Mouse (Mus musculus): ENCODE measurements at regions not wholly inside any gene's neighbourhood (a gene's known extent, or its start where the extent isn't known, plus 50 kb on each side); places are given as distances from the start of the nearest gene placed in this dataset.

DNA sequence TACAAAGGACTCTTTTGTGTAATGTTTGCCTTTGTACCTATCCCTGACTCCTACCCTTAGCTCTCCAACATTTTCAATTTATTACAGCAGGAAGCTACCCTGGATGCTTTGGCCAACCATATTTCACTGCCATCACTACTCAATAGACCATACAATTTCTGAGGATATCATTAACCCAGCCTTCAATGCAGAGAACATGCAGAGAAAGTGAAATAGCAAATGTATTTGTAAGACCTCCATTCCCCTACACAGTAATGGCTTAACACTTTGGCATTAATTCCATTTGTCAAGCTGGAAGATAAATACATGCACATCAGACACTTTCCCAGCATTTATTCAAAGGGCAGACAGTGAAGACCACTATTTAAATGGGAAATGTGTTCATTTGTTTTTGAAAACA is 661.9 kb upstream of the Tenm2 start:
- Histone ChIP-seq H3K4me3 (no peak overlapping the region), H3K27me3 (ENCODE audit: control insufficient read depth, insufficient read depth, insufficient read length) (no peaks in the 10 kb centered on the region), H3K4me2 (ENCODE audit: low read depth) (no peak overlapping the region), H3K79me2 (ENCODE audit: control insufficient read depth, insufficient read depth) (no peaks in the 10 kb centered on the region), H3K36me3 (ENCODE audit: control insufficient read depth, insufficient read depth) (no peaks in the 10 kb centered on the region), H3ac (ENCODE audit: control insufficient read depth, insufficient read length) (no peak overlapping the region)
- TF ChIP-seq MYOG (IDR thresholded peaks at IDR 0.05; ENCODE audit: control insufficient read depth in 1 of 3, insufficient read depth in 1 of 3, insufficient read length in 2 of 3, low read depth in 2 of 3) (no peak), REST (IDR thresholded peaks at IDR 0.05; ENCODE audit: insufficient read depth, insufficient read length) (no peak), SRF (IDR thresholded peaks at IDR 0.05; ENCODE audit: control insufficient read depth, insufficient read length, low read depth) (no peak), POLR2AphosphoS2 (IDR thresholded peaks at IDR 0.05; ENCODE audit: insufficient read length, low read depth) (no peak), TCF3 (IDR thresholded peaks at IDR 0.05; ENCODE audit: insufficient read length, low read depth) (no peak)

GRCm38 (mm10) chr11:37882717-37883116 is 647.0 kb upstream of the Tenm2 start:
- Histone ChIP-seq H3ac (ENCODE audit: control insufficient read depth, insufficient read length) (no peak overlapping the region), H3K36me3 (ENCODE audit: control insufficient read depth, insufficient read depth) (no peaks in the 10 kb centered on the region), H3K4me2 (ENCODE audit: low read depth) (no peak overlapping the region), H3K27me3 (ENCODE audit: control insufficient read depth, insufficient read depth, insufficient read length) (no peaks in the 10 kb centered on the region), H3K79me2 (ENCODE audit: control insufficient read depth, insufficient read depth) (no peaks in the 10 kb centered on the region), H3K4me3 (no peak overlapping the region)
- no peak for TF ChIP-seq MYOG (IDR thresholded peaks at IDR 0.05; ENCODE audit: control insufficient read depth in 1 of 3, insufficient read depth in 1 of 3, insufficient read length in 2 of 3, low read depth in 2 of 3)
- no peak for TF ChIP-seq TCF12 (IDR thresholded peaks at IDR 0.05; ENCODE audit: insufficient read depth, poor library complexity, severe bottlenecking)
- no peak for TF ChIP-seq POLR2A (IDR thresholded peaks at IDR 0.05; ENCODE audit: insufficient read length, low read depth)
- no peak for TF ChIP-seq TCF3 (IDR thresholded peaks at IDR 0.05; ENCODE audit: insufficient read length, low read depth)

- Histone ChIP-seq H3K79me2 (ENCODE audit: control insufficient read depth, insufficient read depth) (no peaks in the 10 kb centered on the region), H3K36me3 (ENCODE audit: control insufficient read depth, insufficient read depth) (no peaks in the 10 kb centered on the region), H3K4me2 (ENCODE audit: low read depth) (no peak overlapping the region), H3K27me3 (ENCODE audit: control insufficient read depth, insufficient read depth, insufficient read length) (no peaks in the 10 kb centered on the region), H3ac (ENCODE audit: control insufficient read depth, insufficient read length) (no peak overlapping the region), H3K4me3 (no peak overlapping the region)
- no peak for TF ChIP-seq CEBPB (IDR thresholded peaks at IDR 0.05; ENCODE audit: insufficient read depth, poor library complexity, severe bottlenecking)
- TF ChIP-seq SRF (IDR thresholded peaks at IDR 0.05; ENCODE audit: control insufficient read depth, insufficient read length, low read depth), result no peak
- TF ChIP-seq USF1 (IDR thresholded peaks at IDR 0.05; ENCODE audit: low read depth), result no peak
- no peak for TF ChIP-seq REST (IDR thresholded peaks at IDR 0.05; ENCODE audit: insufficient read depth, insufficient read length)
- TF ChIP-seq TCF12 (IDR thresholded peaks at IDR 0.05; ENCODE audit: insufficient read depth, poor library complexity, severe bottlenecking), result no peak
- TF ChIP-seq MYOG (IDR thresholded peaks at IDR 0.05; ENCODE audit: control insufficient read depth in 1 of 3, insufficient read depth in 1 of 3, insufficient read length in 2 of 3, low read depth in 2 of 3), result no peak
- TF ChIP-seq POLR2A (IDR thresholded peaks at IDR 0.05; ENCODE audit: insufficient read length, low read depth), result no peak
- TF ChIP-seq MYOD1 (IDR thresholded peaks at IDR 0.05; ENCODE audit: control insufficient read depth in 1 of 3, insufficient read length in 2 of 3, low read depth in 2 of 3), result no peak
- TF ChIP-seq MAX (IDR thresholded peaks at IDR 0.05; ENCODE audit: low read depth), result no peak
- no peak for TF ChIP-seq POLR2AphosphoS2 (IDR thresholded peaks at IDR 0.05; ENCODE audit: insufficient read length, low read depth)
- no peak for TF ChIP-seq TCF3 (IDR thresholded peaks at IDR 0.05; ENCODE audit: insufficient read length, low read depth)
- no peak for TF ChIP-seq E2F4 (IDR thresholded peaks at IDR 0.05; ENCODE audit: insufficient read depth)
Observed at GRCm38 (mm10) chr11:37837301-37837700, 601.5 kb upstream of the Tenm2 start.

DNA sequence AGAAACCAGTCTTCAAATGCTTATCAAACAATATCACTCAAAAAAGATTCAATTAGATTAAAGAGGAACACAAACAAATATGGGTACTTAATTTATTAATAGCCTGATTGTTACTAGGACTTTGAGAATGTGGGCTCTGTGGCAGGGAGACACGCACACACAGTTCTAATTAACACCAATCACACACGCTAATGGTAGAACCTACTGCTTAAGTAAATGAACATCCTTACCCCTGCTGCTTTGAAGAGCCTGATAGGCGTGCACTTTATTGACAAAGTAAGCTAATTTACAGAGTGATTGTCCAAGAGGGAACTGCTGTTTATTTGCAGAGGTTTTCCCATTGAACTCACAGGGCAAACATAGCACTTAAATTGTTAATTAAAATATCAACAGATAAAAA is 595.2 kb upstream of the Tenm2 start:
- Histone ChIP-seq H3K79me2 (ENCODE audit: control insufficient read depth, insufficient read depth) (no peaks in the 10 kb centered on the region), H3K36me3 (ENCODE audit: control insufficient read depth, insufficient read depth) (no peaks in the 10 kb centered on the region), H3ac (ENCODE audit: control insufficient read depth, insufficient read length) (no peak overlapping the region), H3K4me3 (no peak overlapping the region), H3K4me2 (ENCODE audit: low read depth) (no peak overlapping the region), H3K27me3 (ENCODE audit: control insufficient read depth, insufficient read depth, insufficient read length) (no peaks in the 10 kb centered on the region)
- TF ChIP-seq E2F4 (IDR thresholded peaks at IDR 0.05; ENCODE audit: insufficient read depth) (no peak), MYOG (IDR thresholded peaks at IDR 0.05; ENCODE audit: control insufficient read depth in 1 of 3, insufficient read depth in 1 of 3, insufficient read length in 2 of 3, low read depth in 2 of 3) (no peak), TCF3 (IDR thresholded peaks at IDR 0.05; ENCODE audit: insufficient read length, low read depth) (no peak), USF1 (IDR thresholded peaks at IDR 0.05; ENCODE audit: low read depth) (no peak), CEBPB (IDR thresholded peaks at IDR 0.05; ENCODE audit: insufficient read depth, poor library complexity, severe bottlenecking) (no peak), TCF12 (IDR thresholded peaks at IDR 0.05; ENCODE audit: insufficient read depth, poor library complexity, severe bottlenecking) (no peak), POLR2AphosphoS2 (IDR thresholded peaks at IDR 0.05; ENCODE audit: insufficient read length, low read depth) (no peak), MAX (IDR thresholded peaks at IDR 0.05; ENCODE audit: low read depth) (no peak), MYOD1 (IDR thresholded peaks at IDR 0.05; ENCODE audit: control insufficient read depth in 1 of 3, insufficient read length in 2 of 3, low read depth in 2 of 3) (no peak), SRF (IDR thresholded peaks at IDR 0.05; ENCODE audit: control insufficient read depth, insufficient read length, low read depth) (no peak), POLR2A (IDR thresholded peaks at IDR 0.05; ENCODE audit: insufficient read length, low read depth) (no peak), REST (IDR thresholded peaks at IDR 0.05; ENCODE audit: insufficient read depth, insufficient read length) (no peak)

DNA sequence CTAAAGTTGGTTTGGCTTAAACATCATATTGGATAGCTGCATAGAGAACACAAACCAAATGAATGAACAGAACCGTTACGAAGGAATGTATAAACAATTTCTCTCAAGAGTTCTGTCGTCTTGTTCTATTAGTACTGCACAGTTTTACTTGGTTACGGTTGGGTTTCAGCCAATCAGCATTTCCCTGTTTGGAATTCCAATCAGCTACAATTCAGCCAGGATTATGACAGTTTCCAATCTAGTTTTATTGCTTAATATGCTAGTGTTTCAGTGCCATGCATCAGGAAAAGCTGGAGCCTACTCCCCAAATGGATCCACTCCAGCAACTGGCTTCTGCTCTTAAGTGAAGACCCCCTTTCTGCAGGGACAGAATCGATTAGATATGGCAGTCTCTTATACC is 571.0 kb upstream of the Tenm2 start:
- no peak overlapping the region for H3K4me2 ChIP-seq (ENCODE audit: low read depth)
- no peaks in the 10 kb centered on the region for H3K36me3 ChIP-seq (ENCODE audit: control insufficient read depth, insufficient read depth)
- H3K4me3 ChIP-seq, result no peak overlapping the region
- no peaks in the 10 kb centered on the region for H3K27me3 ChIP-seq (ENCODE audit: control insufficient read depth, insufficient read depth, insufficient read length)
- TF ChIP-seq MYOG (IDR thresholded peaks at IDR 0.05; ENCODE audit: control insufficient read depth in 1 of 3, insufficient read depth in 1 of 3, insufficient read length in 2 of 3, low read depth in 2 of 3) (no peak), E2F4 (IDR thresholded peaks at IDR 0.05; ENCODE audit: insufficient read depth) (no peak), REST (IDR thresholded peaks at IDR 0.05; ENCODE audit: insufficient read depth, insufficient read length) (no peak), TCF3 (IDR thresholded peaks at IDR 0.05; ENCODE audit: insufficient read length, low read depth) (no peak), CEBPB (IDR thresholded peaks at IDR 0.05; ENCODE audit: insufficient read depth, poor library complexity, severe bottlenecking) (no peak), POLR2AphosphoS2 (IDR thresholded peaks at IDR 0.05; ENCODE audit: insufficient read length, low read depth) (no peak), POLR2A (IDR thresholded peaks at IDR 0.05; ENCODE audit: insufficient read length, low read depth) (no peak), MYOD1 (IDR thresholded peaks at IDR 0.05; ENCODE audit: control insufficient read depth in 1 of 3, insufficient read length in 2 of 3, low read depth in 2 of 3) (no peak), TCF12 (IDR thresholded peaks at IDR 0.05; ENCODE audit: insufficient read depth, poor library complexity, severe bottlenecking) (no peak), USF1 (IDR thresholded peaks at IDR 0.05; ENCODE audit: low read depth) (no peak), MAX (IDR thresholded peaks at IDR 0.05; ENCODE audit: low read depth) (no peak), SRF (IDR thresholded peaks at IDR 0.05; ENCODE audit: control insufficient read depth, insufficient read length, low read depth) (no peak)
- H3K79me2 ChIP-seq (ENCODE audit: control insufficient read depth, insufficient read depth), result no peaks in the 10 kb centered on the region
- H3ac ChIP-seq (ENCODE audit: control insufficient read depth, insufficient read length), result no peak overlapping the region
